Mouse (Mus musculus) brain, adult 10 weeks (tissue): ENCODE measurements around the gene Lipo4. TPM values are rescaled to one million over a fixed set of nuclear protein-coding genes. Genes with fewer than 3 reads are reported as not detected.

ENCODE experiments used
- polyA plus RNA-seq: library from polyadenylated mRNA; stranded (reverse); fragments of 350-450 nt; fragmentation: Illumina TruSeq; extraction: RNeasy Lipid Tissue Mini Kit (QIAGEN cat#74804); gene quantifications from one replicate; pipeline ENCODE4 v1.2.3, GENCODE M21; 2015; ENCODE audit warnings: low read depth, low replicate concordance

The Lipo4 gene
- polyA plus RNA-seq: not detected

GRCm38 (mm10) chr19:33517680-33518079 lies at the start of gene Lipo4:
Gene Lipo4, minus strand, starts transcription at chr19:33517780.

Other genes with a start within 250 kb of the Lipo4 start
- 1.00 TPM for gene Rnls, start 125.5 kb downstream of the Lipo4 start, polyA plus RNA-seq
- gene Gm8978, start 107.5 kb upstream of the Lipo4 start, polyA plus RNA-seq: not detected
- 0.30 TPM for gene Lipo2, start 233.6 kb upstream of the Lipo4 start, polyA plus RNA-seq
- 9.0 TPM for gene Lipo3, start 244.2 kb upstream of the Lipo4 start, polyA plus RNA-seq